Mouse (Mus musculus) layer of hippocampus, postnatal 25 days (tissue): ENCODE results near the gene Prepl. TPM values are rescaled to one million over a fixed set of nuclear protein-coding genes. Genes with fewer than 3 reads are reported as not detected.

Experiments used
- DNase-seq, 2 experiments: peaks; one replicate each; pipeline ENCODE4 v3.0.0; 2022; ENCODE audit warnings: mixed read lengths in 2 of 2, low spot score in 1 of 2; ENCODE audit errors: extremely low spot score in 1 of 2
- total RNA-seq, 2 experiments: library from RNA; stranded (reverse); gene quantifications; 2 replicates each; pipeline ENCODE4 v1.2.3; 2021

Gene Prepl
- total RNA-seq, 2 experiments from 2014 or later, result 347 to 356 TPM

GRCm38 (mm10) chr17:85071088-85071775, 18.8 kb downstream of the Prepl start:
- DNase-seq, result no peak

- no peak for DNase-seq
Measured at GRCm38 (mm10) chr17:85070658-85071057, 19.4 kb downstream of the Prepl start.

DNA sequence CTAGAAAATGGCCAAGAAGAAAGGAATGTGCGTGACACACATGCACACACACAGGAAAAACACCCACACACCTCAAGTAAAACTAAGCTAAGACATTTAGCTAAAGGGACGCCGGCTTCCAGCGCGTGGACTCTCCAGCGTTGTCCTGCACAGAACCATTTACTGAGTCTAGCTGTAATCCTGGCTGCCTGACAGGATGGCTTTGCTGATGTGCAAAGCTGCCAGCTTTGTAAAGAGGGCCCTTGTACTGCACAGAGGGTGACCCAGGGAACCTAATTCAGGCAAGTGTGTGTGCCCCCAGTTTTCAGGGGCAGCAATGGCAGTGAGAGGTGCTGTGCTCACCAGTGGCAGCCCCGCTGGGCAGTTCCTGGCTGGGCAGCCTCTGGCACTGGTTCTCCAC, 22.7 kb downstream of the Prepl start:
- DNase-seq, result no peak

GRCm38 (mm10) chr17:85063560-85063959, 26.5 kb downstream of the Prepl start:
- DNase-seq, result no peak

GRCm38 (mm10) chr17:85059136-85059535, 30.9 kb downstream of the Prepl start:
- DNase-seq, result no peak

- DNase-seq, result no peak
Measured at GRCm38 (mm10) chr17:85058276-85058675, 31.8 kb downstream of the Prepl start.

DNA sequence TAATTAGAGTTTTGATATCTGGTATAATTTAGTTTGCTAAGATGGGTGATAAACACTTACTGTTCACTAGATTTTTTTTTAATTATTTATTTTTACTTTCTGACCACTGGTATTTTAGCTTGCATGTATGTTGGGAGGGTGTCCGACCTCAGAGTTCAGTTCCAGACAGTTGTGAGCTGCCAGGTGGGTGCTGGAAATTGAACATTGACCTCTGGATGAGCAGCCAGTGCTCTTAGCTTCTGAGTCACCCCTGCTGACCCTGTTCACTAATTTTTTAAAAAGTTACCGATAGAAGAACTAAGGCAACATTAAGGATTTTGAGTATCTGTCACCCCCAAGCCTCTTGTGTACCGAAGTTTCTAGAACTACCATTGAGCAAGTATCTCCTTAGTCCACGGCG, 41.7 kb downstream of the Prepl start:
- DNase-seq, result no peak

GRCm38 (mm10) chr17:85045160-85045559, 44.9 kb downstream of the Prepl start:
- DNase-seq, result no peak

- no peak for DNase-seq
Measured at GRCm38 (mm10) chr17:85044466-85044865, 45.6 kb downstream of the Prepl start.

DNA sequence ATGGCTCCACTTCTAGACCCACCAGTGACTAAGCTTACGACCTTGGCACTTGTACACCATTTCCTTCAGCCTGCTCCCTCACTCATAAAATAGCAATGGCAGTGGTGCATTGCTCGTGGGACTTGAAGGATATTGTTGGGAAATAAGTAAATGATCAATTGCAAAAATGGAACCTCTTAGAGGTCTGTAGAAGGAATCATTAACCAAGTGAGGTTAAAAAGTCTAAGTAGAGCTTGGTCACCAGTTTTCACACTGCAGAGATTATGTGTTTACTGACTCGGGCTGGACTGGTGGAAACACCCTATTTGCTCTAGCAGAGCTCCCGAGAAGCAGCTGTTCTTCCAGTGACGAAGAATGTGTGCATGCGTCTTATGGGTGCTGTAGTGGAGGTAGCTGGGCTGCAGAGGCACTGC, 46.6 kb downstream of the Prepl start:
- DNase-seq, result no peak

DNA sequence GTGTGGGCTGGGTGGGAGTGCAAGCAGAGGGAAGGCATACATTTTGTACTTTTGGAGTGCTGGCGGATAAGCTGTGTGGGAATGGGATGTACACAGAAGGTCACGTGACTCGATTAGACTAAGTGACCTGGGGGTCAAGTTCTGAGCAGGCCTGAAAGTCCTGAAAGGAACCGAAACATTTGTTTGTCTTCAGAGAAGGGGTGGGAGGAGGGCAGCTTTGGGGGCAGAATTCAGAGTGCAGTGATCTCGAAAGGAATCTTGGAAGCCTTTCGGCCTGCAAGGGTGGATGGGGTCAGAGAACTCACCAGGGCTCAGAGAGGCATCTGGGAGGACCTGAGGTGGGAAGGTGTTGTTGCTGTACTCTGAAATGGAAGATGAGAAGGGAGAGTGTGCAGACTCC, 47.6 kb downstream of the Prepl start:
- no peak for DNase-seq

- DNase-seq, result no peak
Measured at GRCm38 (mm10) chr17:85040913-85041312, 49.1 kb downstream of the Prepl start.

DNA sequence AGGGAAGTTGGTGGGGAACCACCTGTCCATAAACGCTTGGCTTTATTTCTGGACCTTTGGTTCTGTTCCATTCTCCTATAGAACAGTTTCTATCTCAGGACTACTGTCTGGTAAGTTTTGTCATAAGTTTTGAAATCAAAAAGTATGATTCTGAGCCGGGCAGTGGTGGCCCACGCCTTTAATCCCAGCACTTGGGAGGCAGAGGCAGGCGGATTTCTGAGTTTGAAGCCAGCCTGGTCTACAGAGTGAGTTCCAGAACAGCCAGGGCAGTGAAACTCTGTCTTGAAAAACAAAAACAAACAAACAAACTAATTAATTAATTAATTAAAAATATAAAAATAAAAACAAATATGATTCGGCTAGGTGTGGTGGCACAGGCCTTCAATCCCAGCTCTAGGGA, 51.3 kb downstream of the Prepl start:
- DNase-seq, result no peak

- no peak for DNase-seq
Measured at GRCm38 (mm10) chr17:85038311-85038710, 51.7 kb downstream of the Prepl start.

- DNase-seq, result no peak
Measured at GRCm38 (mm10) chr17:85037855-85038254, 52.2 kb downstream of the Prepl start.

- no peak for DNase-seq
Measured at GRCm38 (mm10) chr17:85034068-85034467, 56.0 kb downstream of the Prepl start.

GRCm38 (mm10) chr17:85033087-85033486, 57.0 kb downstream of the Prepl start:
- no peak for DNase-seq

GRCm38 (mm10) chr17:85030651-85031050, 59.4 kb downstream of the Prepl start:
- DNase-seq, result no peak

DNA sequence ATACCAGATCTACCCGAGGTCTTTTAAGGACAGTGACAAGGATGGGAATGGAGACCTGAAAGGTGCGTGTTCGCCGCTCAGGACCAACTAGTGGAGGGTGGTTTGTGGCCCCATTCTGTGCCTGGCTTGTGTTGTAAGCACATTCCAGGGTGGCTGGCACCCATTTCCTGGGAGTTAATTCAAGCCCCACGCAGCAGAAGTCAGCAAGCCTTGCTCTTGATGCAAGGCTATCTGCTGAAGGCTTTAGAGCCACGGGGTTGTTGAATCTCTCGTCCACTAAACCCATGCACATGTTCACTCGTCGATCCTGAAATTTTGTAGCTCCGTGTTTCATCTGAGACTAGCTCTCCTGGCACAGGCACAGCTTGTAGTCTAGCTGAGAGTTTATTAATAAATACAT, 61.2 kb downstream of the Prepl start:
- DNase-seq, result no peak

- no peak for DNase-seq
Measured at GRCm38 (mm10) chr17:85028093-85028739, 61.8 kb downstream of the Prepl start, which contains the start of gene Slc3a1. Slc3a1 (plus strand) TSS chr17:85028376.

DNA sequence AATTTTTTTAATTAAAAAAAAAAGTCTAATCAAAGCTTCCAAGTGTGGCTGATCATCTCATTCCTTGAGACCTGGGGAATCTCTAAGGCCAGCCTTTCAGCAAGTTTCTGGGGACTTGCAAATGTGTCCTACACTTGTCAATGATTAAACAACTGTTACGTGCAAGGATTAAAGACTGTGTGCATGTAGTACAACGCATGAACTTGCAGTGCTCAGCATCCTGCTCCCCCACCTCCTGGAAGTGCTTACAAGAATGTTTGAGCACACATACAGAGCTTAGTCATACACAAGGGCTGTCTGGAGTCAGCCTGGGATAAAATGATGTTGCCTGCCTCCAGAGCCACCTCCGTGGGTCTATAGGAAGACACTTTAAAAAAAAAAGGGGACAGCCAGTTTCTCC, 62.8 kb downstream of the Prepl start:
- no peak for DNase-seq

- no peak for DNase-seq
Measured at GRCm38 (mm10) chr17:85026436-85026835, 63.6 kb downstream of the Prepl start.
